Mouse (Mus musculus): ENCODE data around the gene Trim41. TPM values are rescaled to one million over a fixed set of nuclear protein-coding genes. Genes with fewer than 3 reads are reported as not detected.
A peak's percentile ranks its signal among the peaks of the same experiment; 100 is the strongest.
"Not testable (repeated sequence)": the region's sequence is repeated elsewhere in the genome, so short reads cannot be mapped to it uniquely, and the experiment has no call there.

Trim41 gene
- 10 to 100 TPM; 53.6 to 54.3 TPM for total RNA-seq (2021)

DNA sequence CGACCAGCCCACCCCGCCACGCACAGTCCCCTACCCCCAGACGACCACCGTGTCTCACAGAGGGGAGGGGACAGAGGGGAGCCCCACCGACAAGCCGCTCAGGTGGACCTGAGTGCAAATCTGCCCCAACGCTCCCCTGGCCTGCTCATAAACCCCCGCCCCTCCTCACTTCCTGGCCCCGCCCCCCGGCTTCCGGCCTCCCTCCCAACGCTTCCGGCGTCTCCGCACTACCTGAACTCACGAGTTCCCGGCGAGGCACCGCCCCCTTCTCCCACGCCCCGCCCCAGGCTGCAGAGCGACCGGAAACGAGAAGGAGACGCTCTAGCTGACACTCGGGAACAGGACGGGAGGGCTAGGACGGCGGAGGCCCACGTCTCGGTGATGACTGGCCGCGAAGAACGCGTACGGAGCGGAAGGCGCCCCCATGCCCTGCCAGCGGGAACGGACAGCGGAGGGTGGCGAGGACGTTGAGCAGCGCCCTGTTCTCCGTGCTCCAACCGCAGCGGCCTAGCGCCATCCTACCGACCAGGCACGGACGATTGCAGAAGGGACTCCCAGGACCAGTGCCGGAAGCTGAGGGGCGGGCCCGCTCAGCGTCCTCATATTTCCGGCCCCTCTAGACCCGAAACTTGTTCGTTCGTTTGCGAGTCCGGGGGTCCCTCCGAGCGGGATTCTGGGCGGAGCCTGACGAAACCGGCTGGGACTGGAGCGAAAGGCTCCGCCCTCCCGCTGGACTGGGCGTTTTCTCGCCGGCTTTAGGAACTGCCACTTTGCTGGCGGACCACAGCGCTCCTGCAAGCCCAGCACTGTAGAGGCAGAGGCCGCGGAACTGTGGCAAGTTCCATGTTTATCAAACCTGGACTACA lies at the start of gene Trim41:
TSS of gene Trim41 (minus strand) at position 554 of the 866 bp plus-strand sequence.
- peak; percentile 100 for DNase-seq
- intact Hi-C loops (cut with DNase I): no loop called here

DNA sequence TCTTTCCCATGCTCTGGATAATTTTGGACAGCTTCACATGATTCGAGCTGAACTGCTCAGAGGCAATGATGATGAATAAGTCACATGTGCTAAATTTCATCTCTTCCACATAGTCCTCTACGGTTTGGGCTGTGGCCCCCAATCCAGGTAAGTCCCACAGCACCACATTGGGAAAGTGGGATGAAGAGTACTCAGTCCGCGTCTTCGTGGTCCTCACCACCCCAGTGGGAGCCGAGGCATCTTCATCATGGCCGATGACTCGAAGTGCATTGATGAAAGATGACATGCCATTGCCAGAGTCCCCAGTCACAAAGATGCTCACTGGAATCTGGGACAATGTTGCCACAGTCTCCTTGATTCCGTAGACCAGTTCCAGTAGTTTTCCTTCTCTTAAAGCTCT lies 49.3 kb upstream of the Trim41 start:
- no peak for DNase-seq
- intact Hi-C loops (cut with DNase I): no loop called here

DNA sequence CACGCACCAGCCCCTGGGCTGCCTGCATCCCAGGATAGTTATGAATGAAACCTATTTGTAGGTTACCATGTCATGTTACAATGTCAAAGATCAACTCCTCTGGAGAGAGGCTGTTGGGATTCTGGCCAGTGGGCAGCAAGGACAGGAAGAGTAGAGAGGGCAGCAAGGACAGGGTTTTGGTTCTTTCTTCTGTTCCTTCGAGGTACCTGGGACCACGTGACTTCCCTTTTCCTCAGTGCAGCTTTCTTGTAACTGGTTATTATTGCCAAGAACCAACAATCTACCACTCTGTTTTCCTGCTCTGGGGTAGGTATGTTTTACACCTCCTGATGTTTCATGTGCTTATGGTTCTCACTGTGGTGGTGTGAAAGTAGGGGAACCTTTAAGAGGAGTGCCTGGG lies 46.7 kb upstream of the Trim41 start:
- DNase-seq: no peak
- intact Hi-C loops (cut with DNase I): no loop called here

DNA sequence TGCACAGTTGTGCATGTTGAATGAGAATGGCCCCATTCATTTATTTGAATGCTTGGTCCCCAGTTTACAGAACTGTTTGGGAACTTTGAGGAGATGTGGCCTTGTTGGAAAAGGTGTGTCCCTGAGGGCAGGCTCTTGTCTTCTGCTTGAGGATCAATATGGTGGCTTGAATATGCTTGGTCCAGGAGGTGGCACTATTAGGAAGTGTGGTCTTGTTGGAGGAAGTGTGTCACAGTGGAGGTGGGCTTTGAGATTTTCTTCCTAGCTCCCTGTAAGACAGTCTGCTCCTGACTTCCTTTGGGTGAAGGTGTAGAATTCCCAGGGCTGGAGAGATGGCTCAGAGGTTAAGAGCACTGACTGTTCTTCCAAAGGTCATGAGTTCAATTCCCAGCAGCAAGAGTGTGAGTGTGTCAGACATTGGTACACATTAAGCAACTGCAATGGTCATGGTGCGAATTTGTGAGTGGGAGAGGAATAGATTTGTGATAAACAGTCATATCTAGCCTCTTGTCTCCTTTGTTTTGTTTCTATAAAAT lies 45.7 kb upstream of the Trim41 start:
- DNase-seq: no peak
- intact Hi-C loops (cut with DNase I): no loop called here

DNA sequence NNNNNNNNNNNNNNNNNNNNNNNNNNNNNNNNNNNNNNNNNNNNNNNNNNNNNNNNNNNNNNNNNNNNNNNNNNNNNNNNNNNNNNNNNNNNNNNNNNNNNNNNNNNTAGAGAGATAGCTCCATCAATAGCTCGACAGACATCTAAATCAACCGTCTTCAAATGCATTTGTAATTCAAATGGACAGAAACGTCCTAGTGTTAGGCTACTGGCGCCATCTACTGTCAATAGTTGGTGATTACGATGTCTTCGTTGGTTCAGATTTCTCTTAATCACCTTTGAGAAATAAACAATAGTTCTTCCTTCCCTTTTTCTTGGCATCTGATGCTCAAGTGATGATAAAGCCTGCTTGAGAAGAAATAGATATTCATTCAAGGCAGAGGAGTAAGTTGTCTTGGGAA lies 41.9 kb upstream of the Trim41 start:
- intact Hi-C loops (cut with DNase I): loop anchor here (2.0 to 5.0 kb wide), 2 partner anchors 37 to 68 kb away; no protein-coding TSS in a partner anchor
- DNase-seq: peak; percentile 46

DNA sequence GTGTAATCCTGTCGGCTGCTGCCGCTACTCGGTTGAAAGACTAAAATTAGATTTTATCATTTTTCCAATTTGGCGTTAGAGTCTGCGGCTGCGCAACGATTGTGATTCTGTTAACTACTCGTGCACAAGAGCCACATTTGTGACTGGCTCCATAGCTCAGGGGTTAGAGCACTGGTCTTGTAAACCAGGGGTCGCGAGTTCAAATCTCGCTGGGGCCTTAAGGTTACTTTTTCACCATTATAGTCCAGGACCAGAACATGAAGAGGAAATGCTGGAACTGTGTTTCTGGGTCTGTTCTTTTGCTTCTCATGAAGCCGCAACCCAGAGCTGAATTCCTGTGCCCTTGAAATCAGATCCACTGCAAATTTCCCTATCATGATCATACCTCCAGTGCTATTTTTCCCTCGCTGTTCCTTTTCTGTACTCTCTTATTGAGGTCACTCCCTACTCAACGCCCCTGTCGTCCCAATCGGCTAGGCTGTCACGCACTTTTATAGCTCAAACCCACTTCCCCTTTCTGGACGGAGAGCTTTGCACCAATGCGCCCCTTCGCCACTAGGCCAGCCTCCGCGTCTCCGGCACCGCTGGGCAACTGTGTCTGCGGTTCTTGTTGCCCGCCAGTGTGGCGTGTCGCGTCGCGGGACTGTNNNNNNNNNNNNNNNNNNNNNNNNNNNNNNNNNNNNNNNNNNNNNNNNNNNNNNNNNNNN lies 36.5 kb upstream of the Trim41 start:
- peak; percentile 82 for DNase-seq
- intact Hi-C loops (cut with DNase I): no loop called here

DNA sequence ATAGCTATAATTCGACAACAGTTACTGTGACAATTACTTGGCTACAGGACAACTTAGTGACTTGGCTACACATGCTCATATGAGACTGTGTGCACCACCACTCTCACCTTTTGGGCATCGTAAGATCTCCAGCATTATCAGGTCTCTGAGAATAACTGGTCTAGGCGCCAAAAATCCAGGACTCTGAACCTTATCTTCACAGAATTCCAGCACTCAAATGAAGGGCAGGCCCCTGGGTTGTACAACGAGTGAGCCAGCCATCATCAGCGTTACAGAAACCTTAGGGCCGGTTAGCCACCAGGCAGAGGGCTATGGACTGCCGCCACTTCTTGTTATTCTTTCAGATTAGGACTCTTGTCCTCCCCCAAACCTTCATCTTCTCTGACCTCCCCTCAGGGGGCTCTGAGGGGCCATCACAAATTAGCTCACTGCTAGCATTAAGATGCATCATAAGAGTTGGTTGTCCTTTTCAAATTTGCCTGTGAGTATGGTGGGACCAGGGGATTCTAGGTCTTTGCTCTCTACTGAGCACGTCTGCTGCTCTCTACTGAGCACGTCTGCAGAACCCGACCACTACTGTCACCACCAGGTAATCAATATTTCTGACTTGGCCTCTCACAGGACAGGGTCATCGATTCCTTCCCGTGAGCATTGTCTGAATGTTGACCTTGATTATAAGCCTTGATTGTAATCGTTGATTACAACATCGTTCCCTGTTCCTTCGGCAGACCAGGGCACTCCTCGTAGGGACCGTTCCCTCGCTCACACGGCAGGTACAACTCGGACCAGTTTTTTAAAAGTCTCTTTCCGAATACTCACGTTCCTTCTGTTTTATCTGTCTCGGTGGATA lies 35.7 kb upstream of the Trim41 start:
- intact Hi-C loops (cut with DNase I): no loop called here
- no peak for DNase-seq

DNA sequence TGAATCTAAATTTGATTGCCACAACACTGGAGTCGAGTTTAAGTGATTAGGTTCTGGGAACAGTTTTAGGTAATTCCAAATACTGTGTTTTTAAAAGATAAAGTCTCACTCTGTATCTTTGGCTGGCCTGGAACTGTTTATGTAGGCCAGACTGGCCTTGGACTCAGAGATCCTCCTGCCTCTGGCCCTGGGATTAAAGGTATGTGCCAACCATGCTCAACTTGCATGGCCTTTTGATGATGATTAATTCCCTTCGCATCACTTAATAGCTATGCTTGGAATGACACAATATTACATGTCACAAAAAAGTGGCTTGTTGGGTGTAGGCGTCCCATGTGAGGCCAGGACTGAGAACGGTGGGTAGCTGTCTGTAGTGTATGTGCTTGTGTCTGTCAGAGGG lies 35.0 kb upstream of the Trim41 start:
- no peak for DNase-seq
- intact Hi-C loops (cut with DNase I): no loop called here

DNA sequence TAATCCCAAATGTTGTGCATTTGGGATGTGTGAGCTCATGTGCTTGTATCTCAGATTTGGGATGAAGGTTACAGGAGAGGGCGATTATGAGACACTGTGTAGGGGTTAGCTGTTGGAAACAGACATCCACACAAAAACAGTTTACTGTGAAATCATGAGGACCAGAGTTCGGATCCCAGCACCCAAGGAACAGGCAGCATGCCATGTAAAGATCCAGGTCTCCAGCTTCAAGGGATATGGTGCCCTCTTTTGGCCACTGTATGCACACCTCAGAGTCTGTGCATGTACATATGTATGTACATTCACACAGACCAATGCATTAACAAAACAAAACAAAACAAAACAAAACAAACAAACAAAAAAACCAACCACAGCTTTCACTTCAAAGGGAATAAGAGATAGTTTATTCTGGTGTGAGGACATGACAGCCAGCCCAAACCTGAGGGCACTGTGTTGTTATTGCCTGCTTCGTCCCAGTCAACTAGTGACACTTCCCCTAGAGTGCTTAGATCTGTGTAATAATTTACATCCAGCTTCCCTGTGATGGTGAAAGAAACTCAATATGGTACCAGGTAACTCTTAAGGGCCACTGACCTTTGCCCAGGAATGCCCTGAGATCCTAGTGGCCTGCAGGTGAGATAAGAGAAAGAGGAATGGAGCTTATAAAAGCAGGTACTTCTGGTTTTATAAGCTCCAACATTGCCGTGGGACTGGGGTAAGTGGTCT lies 34.3 kb upstream of the Trim41 start:
- DNase-seq: no peak
- intact Hi-C loops (cut with DNase I): no loop called here

DNA sequence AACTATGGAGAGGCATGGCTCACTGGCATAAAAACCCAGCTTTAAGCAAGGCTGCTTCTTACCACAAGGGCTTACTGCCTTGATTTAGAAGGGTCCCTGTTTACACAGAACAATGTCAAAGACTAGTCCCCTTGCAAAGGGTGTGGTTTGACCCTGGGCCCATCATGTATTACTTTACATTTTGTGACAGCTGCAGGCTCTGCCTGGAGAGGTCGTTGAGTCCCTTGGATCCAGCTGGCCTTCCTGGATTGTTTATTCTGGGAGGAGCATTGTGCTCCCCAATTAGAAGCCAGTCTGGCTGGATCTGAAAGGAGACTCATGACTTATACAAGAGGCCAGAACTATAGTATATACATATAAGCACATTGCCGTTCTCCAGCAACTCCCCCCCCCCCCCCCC lies 33.1 kb upstream of the Trim41 start:
- no peak for DNase-seq
- intact Hi-C loops (cut with DNase I): no loop called here

DNA sequence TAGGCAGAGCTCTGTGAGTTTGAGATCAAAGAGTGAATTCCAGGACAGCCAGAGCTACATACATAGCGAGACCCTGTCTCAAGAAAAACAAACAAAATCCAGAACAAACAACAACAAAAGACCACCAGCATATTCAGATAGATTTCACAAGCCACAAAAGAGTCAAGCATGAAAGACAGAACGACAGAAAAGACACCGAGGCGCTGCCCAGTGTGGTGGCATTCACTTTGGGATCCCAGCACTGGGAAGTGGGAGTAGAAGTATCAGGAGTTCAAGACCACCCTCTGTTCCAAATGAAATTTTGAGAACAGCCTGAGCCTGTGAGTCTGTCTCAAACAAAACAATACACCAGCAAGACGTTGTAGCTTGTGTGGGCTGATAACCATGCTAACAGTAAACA lies 29.7 kb upstream of the Trim41 start:
- intact Hi-C loops (cut with DNase I): no loop called here
- no peak for DNase-seq

DNA sequence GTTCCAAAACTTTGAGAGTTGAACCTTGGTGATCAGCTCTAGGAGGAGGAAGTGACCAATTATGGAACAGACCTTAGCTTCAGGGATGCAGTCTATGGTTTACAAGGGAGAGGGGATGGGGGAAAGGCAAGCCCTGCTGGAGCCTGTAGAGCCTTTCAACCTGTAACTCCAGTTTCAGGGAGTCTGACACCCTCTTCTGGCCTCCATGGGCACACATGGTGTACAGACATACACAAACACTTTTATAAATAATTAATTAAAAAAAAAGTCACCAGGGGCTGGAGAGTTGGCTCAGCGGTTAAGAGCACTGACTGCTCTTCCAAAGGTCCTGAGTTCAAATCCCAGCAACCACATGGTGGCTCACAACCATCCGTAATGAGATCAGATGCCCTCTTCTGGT lies 29.2 kb upstream of the Trim41 start:
- DNase-seq; intact Hi-C loops (cut with DNase I): not testable (repeated sequence)

DNA sequence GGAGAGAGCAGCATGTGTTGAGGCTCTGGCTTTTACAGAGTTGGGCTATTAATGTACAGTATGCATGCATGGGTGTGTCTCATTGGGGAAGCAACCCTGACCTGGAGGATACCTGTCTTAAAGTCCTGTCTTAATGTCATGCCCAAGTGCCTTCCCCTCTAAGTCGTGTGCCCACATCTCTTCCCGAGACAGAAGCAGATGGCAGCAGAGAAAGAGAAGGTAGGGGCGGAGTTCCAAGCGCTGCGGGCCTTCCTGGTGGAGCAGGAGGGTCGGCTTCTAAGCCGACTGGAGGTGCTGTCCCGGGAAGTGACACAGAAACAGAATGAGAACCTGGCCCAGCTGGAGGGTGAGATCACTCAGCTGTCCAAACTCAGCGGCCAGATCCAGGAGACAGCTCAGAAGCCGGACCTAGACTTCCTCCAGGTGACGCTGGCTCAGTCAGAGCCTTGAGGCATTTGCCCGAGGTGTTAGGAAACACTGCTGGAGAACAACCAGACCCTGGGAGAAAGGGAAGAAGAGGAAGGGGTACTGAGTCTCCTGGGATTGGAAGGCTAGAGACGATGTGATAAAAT lies 28.2 kb upstream of the Trim41 start:
- intact Hi-C loops (cut with DNase I): no loop called here
- no peak for DNase-seq

DNA sequence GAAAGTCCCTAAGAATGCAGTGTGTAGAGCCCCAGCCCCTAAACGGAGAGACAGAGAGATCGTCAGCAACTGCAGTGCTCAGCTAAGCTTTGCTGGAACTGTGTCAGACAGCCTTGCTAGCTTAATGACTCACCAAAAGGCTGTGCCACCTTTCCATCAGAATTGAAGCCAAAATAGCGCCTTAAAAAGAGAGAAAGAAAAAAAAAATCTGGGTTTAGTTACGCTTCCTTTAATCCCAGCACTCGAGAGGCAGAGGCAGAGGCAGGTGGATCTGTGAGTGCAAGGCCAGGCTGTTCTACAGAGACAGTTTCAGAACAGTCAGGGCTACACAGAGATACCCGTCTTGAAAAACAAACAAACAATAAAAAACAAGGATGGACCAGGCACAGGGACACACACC lies 27.2 kb upstream of the Trim41 start:
- intact Hi-C loops (cut with DNase I): no loop called here
- DNase-seq: no peak

DNA sequence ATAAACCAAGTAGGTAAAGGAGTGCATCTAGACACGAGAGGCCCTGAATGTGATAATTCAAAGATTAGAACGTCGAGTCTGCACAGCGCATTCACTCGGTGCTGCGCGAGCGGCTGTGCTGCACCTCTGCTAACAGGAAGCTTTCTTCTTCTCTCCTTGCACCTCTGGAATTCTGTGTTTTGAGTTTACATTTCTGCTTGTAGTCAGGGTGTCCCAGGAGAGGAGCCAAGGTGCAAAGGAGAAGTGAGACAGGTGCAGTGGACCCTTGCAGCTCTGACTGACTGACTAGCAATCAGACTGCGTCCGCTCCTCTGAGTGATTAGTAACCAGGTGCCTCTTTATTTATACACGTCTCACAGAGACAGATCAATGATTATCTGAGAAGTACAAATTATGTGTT lies 26.0 kb upstream of the Trim41 start:
- intact Hi-C loops (cut with DNase I): no loop called here
- DNase-seq: no peak

DNA sequence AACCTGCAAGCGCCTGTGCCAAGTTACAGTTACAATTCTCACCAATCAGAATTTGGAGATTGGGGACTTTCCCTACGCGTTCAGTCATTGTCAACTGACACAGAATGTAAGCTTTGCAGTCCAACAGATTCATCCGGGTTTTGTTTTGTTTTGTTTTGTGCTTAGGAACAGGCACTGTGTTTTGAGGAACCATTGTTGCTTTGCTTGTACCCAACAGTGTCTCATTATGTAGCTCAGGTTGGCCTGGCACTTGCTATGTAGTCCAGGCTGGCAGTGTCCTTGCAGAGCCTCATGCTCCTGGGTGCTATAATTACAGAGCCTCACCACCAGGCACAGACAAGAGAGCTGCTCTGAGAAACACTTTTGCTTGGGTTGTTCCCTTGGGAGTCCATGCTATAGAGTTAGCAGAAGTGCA lies 25.2 kb upstream of the Trim41 start:
- no peak for DNase-seq
- intact Hi-C loops (cut with DNase I): no loop called here

DNA sequence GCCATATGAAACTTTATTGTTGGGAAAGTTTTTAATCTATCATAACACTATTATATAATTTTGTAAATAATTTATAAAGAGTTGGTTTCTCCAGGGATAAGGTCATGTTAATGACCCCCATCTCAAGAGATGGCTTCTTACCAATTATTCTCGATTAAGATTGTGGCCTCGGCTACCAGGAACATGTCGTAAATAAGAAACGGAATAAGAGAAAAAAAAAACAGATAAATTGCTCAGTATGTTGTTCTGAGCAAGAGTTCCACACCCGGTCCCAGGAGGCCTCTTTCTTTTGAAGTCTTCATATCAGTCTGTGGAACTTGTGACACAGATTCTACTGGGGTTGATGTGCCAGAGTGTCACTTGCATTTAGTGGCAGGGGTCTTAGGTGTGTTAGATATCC lies 24.1 kb upstream of the Trim41 start:
- intact Hi-C loops (cut with DNase I): no loop called here
- no peak for DNase-seq

DNA sequence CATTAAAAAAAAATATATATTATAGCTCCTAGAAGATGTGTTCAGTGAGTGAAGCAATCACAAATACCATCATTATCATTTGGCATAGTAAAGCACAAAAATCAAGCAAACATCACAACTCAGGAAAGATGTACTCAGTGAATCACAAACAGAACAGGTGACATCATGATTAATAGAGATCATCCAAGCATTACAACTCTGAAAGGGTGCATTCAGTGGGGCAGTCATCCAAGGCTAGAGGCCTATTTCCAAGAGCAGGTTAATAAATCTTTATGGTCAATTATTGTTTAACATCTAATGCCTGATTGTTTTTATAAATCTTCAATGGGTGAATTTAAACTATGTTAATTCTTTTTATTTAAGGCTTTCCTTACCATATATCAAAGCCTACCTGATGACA lies 23.7 kb upstream of the Trim41 start:
- no peak for DNase-seq
- intact Hi-C loops (cut with DNase I): no loop called here

DNA sequence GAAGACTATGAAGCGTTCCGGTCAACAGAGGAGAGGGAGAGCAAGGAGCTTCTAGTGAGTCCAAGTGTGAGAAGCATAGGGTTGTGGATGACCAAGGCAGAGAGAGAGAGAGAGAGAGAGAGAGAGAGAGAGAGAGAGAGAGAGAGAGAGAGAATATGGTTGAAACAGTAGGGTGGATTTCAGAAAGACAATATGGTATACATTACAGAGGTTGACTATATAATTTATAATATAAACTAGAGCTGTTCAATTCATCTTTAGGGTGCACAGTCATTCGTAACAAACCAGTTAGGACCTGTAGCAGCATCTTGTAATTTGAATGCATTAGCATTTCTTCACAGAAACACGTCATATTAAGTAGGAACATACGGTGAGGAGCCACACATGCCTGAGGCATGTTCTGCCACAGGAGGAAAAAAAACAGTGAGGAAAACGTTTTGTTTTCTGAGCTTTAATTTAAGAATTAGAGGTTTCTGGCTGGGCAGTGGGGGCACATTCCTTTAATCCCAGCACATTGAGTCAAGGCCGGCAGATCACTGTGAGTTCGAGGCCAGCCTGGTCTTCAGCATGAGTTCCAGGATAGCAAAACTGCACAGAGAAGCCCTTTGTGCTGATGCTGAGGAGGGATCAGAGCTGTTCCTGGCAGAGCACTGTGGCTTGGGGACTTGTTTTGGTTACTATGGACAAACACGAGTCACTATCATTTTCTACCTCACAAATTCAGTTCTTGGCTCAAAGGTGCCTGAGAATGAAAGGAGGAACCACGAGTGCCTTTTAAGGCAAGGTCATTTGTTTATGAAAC lies 21.9 kb upstream of the Trim41 start:
- intact Hi-C loops (cut with DNase I): no loop called here
- no peak for DNase-seq

Measured in left cerebral cortex, postnatal 4 days (tissue).